Mouse (Mus musculus) hindbrain, embryonic 13.5 days (tissue): ENCODE results near the gene Edn2. TPM values are rescaled to one million over a fixed set of nuclear protein-coding genes. Genes with fewer than 3 reads are reported as not detected.

Source experiments
- ATAC-seq: fragments of 200-750 bp; cut with Nextera tagmentation; 2 replicates; pipeline ENCODE4 v1.8.0; 2017; ENCODE audit warnings: moderate TSS enrichment; ENCODE audit not compliant: low FRiP score
- H3K27ac ChIP-seq: fragments of 300-500 bp; sonication (generic); 2 replicates; pipeline ENCODE4 v1.5.1; 2015; ENCODE audit warnings: inconsistent platforms, mild to moderate bottlenecking, moderate library complexity
- H3K27me3 ChIP-seq: fragments of 300-500 bp; sonication (generic); 2 replicates; pipeline ENCODE4 v1.6.1; 2015; ENCODE audit warnings: mild to moderate bottlenecking, inconsistent platforms
- H3K36me3 ChIP-seq: fragments of 300-500 bp; sonication (generic); 2 replicates; pipeline ENCODE4 v1.6.1; 2015; ENCODE audit warnings: mild to moderate bottlenecking, inconsistent platforms
- H3K4me1 ChIP-seq: fragments of 300-500 bp; sonication (generic); replicated peaks from 2 replicates; pipeline ENCODE4 v1.6.1; 2015; ENCODE audit warnings: inconsistent platforms
- H3K4me2 ChIP-seq: fragments of 300-500 bp; sonication (generic); 2 replicates; pipeline ENCODE4 v1.6.1; 2015; ENCODE audit warnings: inconsistent platforms, mild to moderate bottlenecking, moderate library complexity
- H3K4me3 ChIP-seq: fragments of 300-500 bp; sonication (generic); 2 replicates; pipeline ENCODE4 v1.5.1; 2015; ENCODE audit warnings: mild to moderate bottlenecking, inconsistent platforms
- H3K9ac ChIP-seq: fragments of 300-500 bp; sonication (generic); 2 replicates; pipeline ENCODE4 v1.6.1; 2015; ENCODE audit warnings: mild to moderate bottlenecking, inconsistent platforms
- H3K9me3 ChIP-seq: fragments of 300-500 bp; sonication (generic); 2 replicates; pipeline ENCODE4 v1.6.1; 2016; ENCODE audit warnings: inconsistent platforms
- WGBS: fragments of 180-500 bp; shearing (Covaris S2); methylation state at CpG from one replicate; pipeline ENCODE4 v1.1.7; 2015; 5-methylcytosine and 5-hydroxymethylcytosine counted together
- polyA plus RNA-seq: library from polyadenylated mRNA; unstranded; fragments of >200 nt; fragmentation: Nextera tagmentation; extraction: Ambion mirVana; gene quantifications from 2 replicates; pipeline ENCODE4 v1.2.1, GENCODE M21; 2015

Gene Edn2
- polyA plus RNA-seq, 1 experiment from 2014 or later, result 0.12 TPM

DNA sequence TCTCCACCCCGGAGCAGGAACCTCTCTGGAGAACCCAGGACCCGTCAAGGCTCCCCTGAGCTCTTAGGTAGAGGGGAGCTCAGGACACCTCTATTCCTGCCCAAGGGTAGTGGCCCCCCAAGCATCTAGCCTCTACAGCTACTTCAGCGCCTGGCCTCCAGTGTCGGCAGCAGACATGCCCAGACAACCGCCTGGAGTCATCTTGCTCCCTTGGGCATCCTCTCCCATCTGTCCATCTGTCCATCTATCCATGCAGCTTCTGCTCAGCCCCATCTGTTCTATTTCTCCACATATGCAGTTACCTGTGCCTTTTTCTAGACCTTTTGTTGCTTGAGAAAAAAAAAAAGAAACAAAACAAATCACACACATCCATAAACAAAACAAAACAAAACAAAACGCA lies 26.8 kb upstream of the Edn2 start:
- no peak for ATAC-seq

DNA sequence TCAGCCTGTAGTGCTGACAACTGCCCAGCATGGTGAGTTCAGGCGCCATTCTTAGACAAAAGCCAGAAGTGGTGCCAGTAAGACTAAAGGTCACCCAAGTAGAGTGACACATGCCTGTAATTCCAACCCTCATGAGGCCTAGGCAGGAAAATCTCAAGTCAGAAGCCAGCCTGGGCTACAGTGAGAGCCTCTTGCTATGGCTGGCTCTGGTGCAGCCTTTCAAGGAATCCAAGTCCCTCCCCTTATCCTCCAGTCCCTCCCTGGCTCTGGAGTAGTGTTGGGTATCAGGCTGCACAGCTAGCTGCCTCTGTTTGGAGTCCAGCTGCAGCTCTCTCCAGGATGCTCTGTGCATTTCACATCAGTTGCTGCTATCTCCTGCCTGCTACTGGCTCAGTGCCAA lies 19.2 kb upstream of the Edn2 start:
- no peak for ATAC-seq
- WGBS, result 100% methylated on average over 1 of the region's 1 CpGs

More for the DNA sequence above, 26.8 kb upstream of the Edn2 start:
- Histone ChIP-seq H3K9me3 (no peaks in the 10 kb centered on the region), H3K9ac (no peak overlapping the region), H3K4me3 (no peak overlapping the region), H3K27ac (no peak overlapping the region), H3K4me2 (no peak overlapping the region), H3K27me3 (0 out of 2 replicates have a peak, but pooled peaks cover 5% of the 10 kb centered on the region), H3K4me1 (peaks cover 20% of the 10 kb centered on the region), H3K36me3 (0 out of 2 replicates have a peak, but pooled peaks cover 8% of the 10 kb centered on the region)
- WGBS, result 65% methylated on average over 6 of the region's 6 CpGs

DNA sequence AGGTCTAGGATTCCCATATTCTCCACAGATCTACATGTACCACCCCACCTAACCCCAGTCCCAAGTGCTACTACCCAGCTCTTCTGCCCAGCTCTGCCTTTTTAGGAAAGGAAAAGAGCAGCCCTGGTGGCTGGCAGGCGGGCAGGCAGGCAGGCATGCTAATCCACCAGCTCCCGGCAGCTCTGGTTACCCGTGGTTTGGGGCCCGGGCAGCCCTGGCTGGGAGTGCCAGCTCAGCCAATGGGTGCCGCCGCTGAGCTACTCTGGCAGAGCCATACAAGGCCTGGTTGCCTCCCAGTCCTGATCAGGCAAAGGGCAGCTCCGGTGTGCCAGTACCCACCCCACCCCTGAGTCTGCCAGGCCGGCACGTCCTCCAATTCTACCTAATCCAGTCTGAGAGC lies 18.1 kb upstream of the Edn2 start:
- ATAC-seq, result no peak
- no peak overlapping the region for H3K9ac ChIP-seq
- no peak overlapping the region for H3K4me2 ChIP-seq
- H3K27ac ChIP-seq, result no peak overlapping the region
- peaks cover 6% of the 10 kb centered on the region; the same call in 1 of the 2 replicates for H3K27me3 ChIP-seq
- no peak overlapping the region for H3K4me3 ChIP-seq
- no peaks in the 10 kb centered on the region for H3K36me3 ChIP-seq
- no peaks in the 10 kb centered on the region for H3K9me3 ChIP-seq
- WGBS, result 83% methylated on average over 9 of the region's 9 CpGs
- H3K4me1 ChIP-seq, result no peaks in the 10 kb centered on the region

More for the DNA sequence above, 19.2 kb upstream of the Edn2 start:
- Histone ChIP-seq H3K27ac (no peak overlapping the region), H3K27me3 (no peaks in the 10 kb centered on the region), H3K4me1 (no peaks in the 10 kb centered on the region), H3K4me2 (no peak overlapping the region), H3K9me3 (no peaks in the 10 kb centered on the region), H3K9ac (no peak overlapping the region), H3K36me3 (no peaks in the 10 kb centered on the region), H3K4me3 (no peak overlapping the region)

DNA sequence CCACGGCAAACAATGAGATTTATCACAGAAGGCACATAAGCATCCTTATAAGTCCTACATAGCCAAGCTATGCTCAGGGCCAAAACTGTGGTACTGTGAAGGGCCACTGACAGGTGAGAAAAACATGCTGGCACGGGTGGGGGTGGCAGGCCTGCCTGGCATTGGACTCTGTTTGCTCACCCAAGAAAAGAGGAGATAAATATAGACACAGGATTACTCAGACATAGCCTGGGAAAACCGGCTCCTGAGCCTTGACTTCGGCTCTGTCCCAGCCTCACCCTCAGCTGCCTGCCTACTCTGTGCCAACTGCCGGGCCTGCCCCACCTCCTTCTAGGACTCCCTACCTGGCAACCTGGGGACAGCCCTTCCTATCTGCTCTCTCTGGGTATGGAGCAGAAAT lies 16.7 kb upstream of the Edn2 start:
- WGBS, result 84% methylated on average over 5 of the region's 5 CpGs
- no peaks in the 10 kb centered on the region for H3K9me3 ChIP-seq
- H3K4me3 ChIP-seq, result no peak overlapping the region
- H3K4me2 ChIP-seq, result no peak overlapping the region
- no peak overlapping the region for H3K27ac ChIP-seq
- no peak overlapping the region for H3K9ac ChIP-seq
- no peaks in the 10 kb centered on the region for H3K36me3 ChIP-seq
- H3K27me3 ChIP-seq, result peaks cover 12% of the 10 kb centered on the region
- H3K4me1 ChIP-seq, result peaks cover 9% of the 10 kb centered on the region
- ATAC-seq, result no peak

DNA sequence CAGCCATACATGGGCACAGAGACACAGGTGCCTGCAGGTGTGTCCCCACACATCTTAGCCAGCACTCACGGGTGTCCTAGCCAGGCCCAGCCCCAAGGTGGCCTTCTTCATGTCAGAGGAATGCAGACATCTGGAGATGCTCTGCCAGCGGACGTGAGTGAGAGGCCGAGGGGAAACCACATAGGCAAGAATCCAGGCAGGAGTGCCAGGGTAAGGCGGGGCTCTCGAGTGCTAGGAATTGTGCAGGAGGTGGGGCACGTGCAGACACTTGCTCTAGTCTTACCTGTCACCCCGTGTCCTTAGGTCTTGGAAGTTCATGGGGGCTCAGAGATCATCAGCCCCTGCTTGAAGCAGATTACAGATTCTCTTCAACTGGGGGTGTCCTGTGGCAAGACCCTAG lies 15.1 kb upstream of the Edn2 start:
- Histone ChIP-seq H3K27ac (no peak overlapping the region), H3K9me3 (no peaks in the 10 kb centered on the region), H3K4me3 (no peak overlapping the region), H3K27me3 (peaks cover 24% of the 10 kb centered on the region), H3K9ac (no peak overlapping the region), H3K4me2 (no peak overlapping the region), H3K36me3 (no peaks in the 10 kb centered on the region), H3K4me1 (peaks cover 9% of the 10 kb centered on the region)
- WGBS, result 83% methylated on average over 8 of the region's 8 CpGs
- no peak for ATAC-seq

DNA sequence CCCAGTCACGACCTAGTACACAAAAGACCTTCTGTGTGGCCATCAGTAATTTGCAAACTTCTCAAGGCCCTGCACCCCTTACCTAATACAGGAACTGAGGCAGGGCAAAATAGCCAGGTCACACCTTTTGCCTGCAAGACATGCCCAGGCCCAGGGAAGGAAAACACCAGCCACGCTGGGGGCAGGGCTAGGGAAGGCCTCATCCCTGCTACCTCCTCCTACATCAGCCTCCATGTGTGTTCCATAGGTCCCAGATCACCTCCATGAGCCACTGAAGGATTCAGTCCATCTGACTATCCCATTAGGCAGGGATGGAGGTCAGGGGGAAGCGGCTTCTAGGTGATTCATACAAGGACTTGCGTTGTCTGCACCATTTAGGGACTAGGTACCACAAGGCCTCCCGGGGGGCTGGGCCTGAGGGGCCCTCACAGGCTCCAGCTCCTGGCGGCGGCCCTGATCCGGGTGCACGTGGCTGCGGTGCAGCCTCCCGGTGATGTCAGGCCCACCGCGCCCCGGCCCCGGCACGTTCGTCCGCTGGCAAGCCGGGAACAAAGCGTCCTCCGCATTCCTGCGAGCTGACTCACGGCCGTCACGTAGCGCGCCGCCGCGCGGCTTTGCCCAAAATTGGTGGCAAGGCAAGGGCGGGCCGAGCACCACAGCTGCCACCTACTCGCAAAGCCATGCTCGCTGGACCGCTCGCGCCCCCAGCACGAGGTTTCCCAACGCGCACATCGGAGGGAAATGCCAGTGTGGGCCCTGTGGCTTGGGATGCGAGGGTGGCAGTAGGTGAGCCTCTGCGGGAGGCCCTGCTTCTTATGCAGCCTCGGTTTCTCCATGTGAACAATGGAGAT lies 12.5 kb upstream of the Edn2 start:
- Histone ChIP-seq H3K36me3 (no peaks in the 10 kb centered on the region), H3K4me3 (peak overlapping the region; percentile 25), H3K4me1 (peaks cover 9% of the 10 kb centered on the region), H3K9ac (peak overlapping the region; percentile 68), H3K4me2 (peak overlapping the region; percentile 55), H3K9me3 (no peaks in the 10 kb centered on the region), H3K27me3 (peaks cover 24% of the 10 kb centered on the region), H3K27ac (no peak overlapping the region)
- peak; percentile 67 for ATAC-seq
- 5% methylated on average over 45 of the region's 45 CpGs for WGBS

DNA sequence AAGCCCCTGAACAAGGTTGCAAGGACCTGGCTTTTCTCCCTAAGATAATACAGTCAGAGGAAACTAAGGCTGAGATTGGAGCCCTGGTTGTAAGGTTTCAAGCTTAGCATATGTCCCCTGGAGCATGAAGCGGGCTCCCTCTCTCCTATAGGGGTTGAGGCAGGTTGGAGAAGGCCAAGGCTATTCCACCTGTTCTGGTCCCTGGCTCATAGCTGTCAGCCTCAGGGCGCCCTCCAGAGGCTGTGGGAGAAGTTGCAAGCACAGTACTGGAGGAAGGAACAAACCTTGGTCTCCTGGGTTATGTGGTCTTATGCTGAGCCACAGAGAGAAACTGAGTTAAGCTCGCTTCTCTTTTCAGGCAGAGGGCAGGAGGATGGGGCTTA lies 11.9 kb upstream of the Edn2 start:
- H3K27me3 ChIP-seq, result peaks cover 24% of the 10 kb centered on the region
- peak overlapping the region; percentile 68 for H3K9ac ChIP-seq
- no peaks in the 10 kb centered on the region for H3K9me3 ChIP-seq
- peak overlapping the region; percentile 25; the same call in 1 of the 2 replicates for H3K4me3 ChIP-seq
- no peaks in the 10 kb centered on the region for H3K36me3 ChIP-seq
- 0 out of 2 replicates have a peak, but pooled peaks have one; percentile 15 for ATAC-seq
- 36% methylated on average over 3 of the region's 3 CpGs for WGBS
- H3K27ac ChIP-seq, result no peak overlapping the region
- H3K4me2 ChIP-seq, result peak overlapping the region; percentile 55
- H3K4me1 ChIP-seq, result peaks cover 9% of the 10 kb centered on the region

DNA sequence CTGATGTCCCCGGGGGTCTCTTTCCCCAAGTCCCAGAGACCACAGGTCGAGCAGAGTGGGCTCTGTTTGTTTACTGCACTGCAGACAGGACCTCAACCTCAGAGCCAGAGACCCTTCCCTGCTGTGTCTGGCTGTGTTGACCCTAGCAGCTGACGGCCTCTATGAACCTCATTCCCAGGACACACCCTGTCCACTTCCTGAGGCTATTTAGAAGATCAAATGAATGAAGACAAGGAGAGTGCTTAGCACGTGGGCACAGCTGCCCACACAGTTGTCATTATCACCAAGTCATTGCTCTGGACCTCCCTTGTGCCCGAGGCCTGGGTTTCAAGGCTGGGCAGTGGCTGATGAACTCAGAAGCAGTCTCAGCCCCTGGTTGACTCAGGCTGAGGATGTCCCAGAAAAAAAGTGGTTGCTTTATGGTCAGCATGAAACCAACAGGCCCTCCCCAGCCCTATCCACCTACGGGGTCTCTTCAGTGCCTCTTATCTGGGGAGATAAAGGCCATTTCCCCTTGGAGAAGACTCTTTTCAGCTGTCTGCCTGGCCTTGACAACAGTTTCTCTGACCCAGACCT lies 10.6 kb upstream of the Edn2 start:
- peaks cover 24% of the 10 kb centered on the region for H3K27me3 ChIP-seq
- no peaks in the 10 kb centered on the region for H3K9me3 ChIP-seq
- H3K36me3 ChIP-seq, result no peaks in the 10 kb centered on the region
- WGBS, result 58% methylated on average over 6 of the region's 6 CpGs
- ATAC-seq, result no peak
- H3K4me3 ChIP-seq, result no peak overlapping the region
- peaks cover 9% of the 10 kb centered on the region for H3K4me1 ChIP-seq
- no peak overlapping the region for H3K9ac ChIP-seq
- H3K4me2 ChIP-seq, result no peak overlapping the region
- no peak overlapping the region for H3K27ac ChIP-seq

DNA sequence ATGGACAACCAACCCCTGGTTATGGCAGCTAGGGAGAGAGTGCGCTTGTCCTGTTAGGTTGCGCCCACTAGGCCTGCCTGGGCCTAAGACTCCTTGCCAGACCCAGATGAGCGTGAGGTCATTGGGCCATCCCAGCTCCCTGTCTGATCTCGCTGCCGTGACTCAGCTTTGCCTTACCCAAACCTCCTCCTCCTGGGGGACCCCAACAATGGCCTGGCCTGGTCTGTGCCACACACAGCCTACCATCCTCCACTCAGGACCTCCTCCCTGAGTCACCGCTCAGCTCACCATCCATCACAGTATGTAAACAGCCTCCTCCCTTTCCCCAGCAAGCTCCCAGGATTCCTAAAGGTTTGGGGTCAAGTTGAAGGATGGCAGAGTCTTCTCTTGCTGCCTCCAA lies 9.1 kb upstream of the Edn2 start:
- no peak overlapping the region for H3K27ac ChIP-seq
- H3K4me2 ChIP-seq, result no peak overlapping the region
- no peak overlapping the region for H3K9ac ChIP-seq
- H3K4me1 ChIP-seq, result peaks cover 9% of the 10 kb centered on the region
- H3K36me3 ChIP-seq, result no peaks in the 10 kb centered on the region
- H3K4me3 ChIP-seq, result no peak overlapping the region
- H3K27me3 ChIP-seq, result peaks cover 24% of the 10 kb centered on the region
- no peaks in the 10 kb centered on the region for H3K9me3 ChIP-seq
- WGBS, result 95% methylated on average over 6 of the region's 6 CpGs
- no peak for ATAC-seq

DNA sequence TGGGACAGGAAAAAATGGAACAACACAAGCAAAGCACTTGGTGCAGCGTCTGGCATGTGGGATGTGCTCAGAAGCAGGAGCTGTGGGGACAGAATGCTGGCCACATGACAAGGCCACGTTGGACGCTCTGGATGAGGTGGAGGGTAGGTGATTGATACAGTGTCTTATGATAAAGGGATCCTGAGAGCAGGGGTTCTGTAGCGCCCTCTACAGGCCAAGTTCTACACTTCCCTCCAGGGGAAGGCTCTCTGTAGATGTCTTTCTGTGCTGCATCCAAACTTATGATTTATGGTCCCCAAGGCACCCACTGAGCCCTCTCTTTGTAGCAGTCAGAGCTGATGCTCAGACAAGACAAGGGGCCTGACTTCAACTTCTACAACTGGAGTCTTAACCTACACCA lies 8.4 kb upstream of the Edn2 start:
- H3K36me3 ChIP-seq, result no peaks in the 10 kb centered on the region
- WGBS, result 63% methylated on average over 4 of the region's 4 CpGs
- no peak overlapping the region for H3K9ac ChIP-seq
- no peak overlapping the region for H3K4me3 ChIP-seq
- ATAC-seq, result no peak
- H3K27me3 ChIP-seq, result peaks cover 21% of the 10 kb centered on the region
- H3K4me1 ChIP-seq, result peaks cover 9% of the 10 kb centered on the region
- H3K27ac ChIP-seq, result no peak overlapping the region
- H3K4me2 ChIP-seq, result no peak overlapping the region
- no peaks in the 10 kb centered on the region for H3K9me3 ChIP-seq

DNA sequence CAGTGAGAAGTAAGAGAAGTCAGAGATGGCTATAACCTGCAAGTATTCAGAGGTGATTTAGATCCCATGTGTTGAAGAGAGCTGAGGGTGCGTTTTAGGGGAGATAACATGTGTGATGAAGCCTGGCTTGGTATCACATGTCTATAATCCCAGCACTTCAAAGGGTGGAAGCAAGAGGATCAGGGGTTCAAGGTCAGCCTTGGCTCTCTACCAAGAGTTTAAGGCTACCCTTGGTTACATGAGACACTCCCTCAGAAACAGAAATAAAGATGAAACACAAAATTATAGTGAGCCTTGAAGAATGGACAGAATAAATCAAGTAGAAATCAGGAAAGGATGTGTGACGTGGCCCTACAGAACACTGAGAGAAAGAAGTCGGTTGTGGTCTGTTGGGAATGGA lies 7.3 kb upstream of the Edn2 start:
- peaks cover 16% of the 10 kb centered on the region for H3K27me3 ChIP-seq
- 93% methylated on average over 3 of the region's 3 CpGs for WGBS
- H3K4me2 ChIP-seq, result no peak overlapping the region
- ATAC-seq, result no peak
- no peak overlapping the region for H3K9ac ChIP-seq
- H3K27ac ChIP-seq, result no peak overlapping the region
- no peaks in the 10 kb centered on the region for H3K36me3 ChIP-seq
- H3K4me3 ChIP-seq, result no peak overlapping the region
- H3K9me3 ChIP-seq, result no peaks in the 10 kb centered on the region
- peaks cover 5% of the 10 kb centered on the region for H3K4me1 ChIP-seq

DNA sequence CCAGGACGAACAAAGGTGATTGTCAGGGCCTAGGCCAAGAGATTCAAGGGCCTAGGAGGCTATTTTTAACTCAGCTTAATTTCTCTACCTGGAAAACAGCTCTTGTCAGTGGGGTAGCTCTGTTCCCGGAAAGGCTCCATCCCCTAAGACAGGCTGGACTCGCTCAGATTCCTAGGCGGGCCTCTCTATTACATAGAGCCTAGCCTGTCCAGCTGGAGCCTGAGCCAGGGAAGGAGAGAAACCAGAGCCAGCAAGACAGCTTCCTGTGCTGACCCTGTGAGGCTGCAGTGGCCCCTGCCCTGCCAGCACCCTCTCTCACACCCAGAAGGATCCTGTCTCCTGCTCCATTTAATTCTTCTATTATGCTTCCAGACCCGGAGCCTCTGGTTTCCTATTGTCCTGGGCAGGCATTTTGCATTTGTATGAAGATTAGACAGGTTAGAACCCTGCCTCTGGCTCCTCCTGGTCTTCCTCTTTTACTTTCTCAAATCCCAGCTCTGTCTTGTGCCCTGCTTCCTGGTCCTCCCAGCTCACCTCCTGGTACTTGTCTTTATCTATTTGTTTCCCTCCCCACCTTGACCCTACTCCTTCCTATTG lies 2.2 kb upstream of the Edn2 start:
- WGBS, result 44% methylated on average over 5 of the region's 5 CpGs
- H3K9ac ChIP-seq, result no peak overlapping the region

More for the DNA sequence above, 2.2 kb upstream of the Edn2 start:
- no peak for ATAC-seq
- H3K27me3 ChIP-seq, result peaks cover 14% of the 10 kb centered on the region; the same call in 1 of the 2 replicates
- H3K9me3 ChIP-seq, result no peaks in the 10 kb centered on the region
- no peak overlapping the region for H3K4me2 ChIP-seq
- no peaks in the 10 kb centered on the region for H3K36me3 ChIP-seq
- H3K4me1 ChIP-seq, result peaks cover 20% of the 10 kb centered on the region
- H3K27ac ChIP-seq, result no peak overlapping the region
- no peak overlapping the region for H3K4me3 ChIP-seq
